Mouse (Mus musculus) embryonic facial prominence, embryonic 11.5 days (tissue): Measurements from ENCODE around the gene Sf3b3. TPM values are rescaled to one million over a fixed set of nuclear protein-coding genes. Genes with fewer than 3 reads are reported as not detected.

Source experiments
- ATAC-seq: fragments of 200-750 bp; cut with Nextera tagmentation; replicated peaks from 2 replicates; pipeline ENCODE4 v1.8.0; 2017; ENCODE audit warnings: low read depth; ENCODE audit not compliant: insufficient number of reproducible peaks, low FRiP score, low TSS enrichment
- DNase-seq: peaks from one replicate; pipeline ENCODE4 v3.0.0-alpha.2; 2015; ENCODE audit warnings: low spot score
- H3K27ac ChIP-seq: fragments of 300-500 bp; sonication (generic); replicated peaks from 2 replicates; pipeline ENCODE4 v1.5.1; 2014; ENCODE audit warnings: mild to moderate bottlenecking, low read depth, low read length, control low read depth
- H3K27me3 ChIP-seq: fragments of 300-500 bp; sonication (generic); 2 replicates; pipeline ENCODE4 v1.6.1; 2014; ENCODE audit warnings: mild to moderate bottlenecking, low read length, moderate library complexity, mixed read lengths; ENCODE audit not compliant: control insufficient read depth, insufficient read depth
- H3K36me3 ChIP-seq: fragments of 300-500 bp; sonication (generic); replicated peaks from 2 replicates; pipeline ENCODE4 v1.6.1; 2014; ENCODE audit warnings: low read depth, mild to moderate bottlenecking, low read length, moderate library complexity, mixed read lengths; ENCODE audit not compliant: control insufficient read depth, insufficient read depth
- H3K4me1 ChIP-seq: fragments of 300-500 bp; sonication (generic); 2 replicates; pipeline ENCODE4 v1.6.1; 2014; ENCODE audit warnings: low read length, mixed read lengths; ENCODE audit not compliant: control insufficient read depth, insufficient read depth
- H3K4me2 ChIP-seq: fragments of 300-500 bp; sonication (generic); 2 replicates; pipeline ENCODE4 v1.6.1; 2014; ENCODE audit warnings: low read depth, mild to moderate bottlenecking, control low read depth, low read length, moderate library complexity
- H3K4me3 ChIP-seq: fragments of 300-500 bp; sonication (generic); 2 replicates; pipeline ENCODE4 v1.5.1; 2014; ENCODE audit warnings: low read depth, low read length, control low read depth
- H3K9ac ChIP-seq: fragments of 300-500 bp; sonication (generic); replicated peaks from 2 replicates; pipeline ENCODE4 v1.6.1; 2014; ENCODE audit warnings: mild to moderate bottlenecking, control low read depth, low read length
- H3K9me3 ChIP-seq: fragments of 300-500 bp; sonication (generic); replicated peaks from 2 replicates; pipeline ENCODE4 v1.6.1; 2016; ENCODE audit warnings: mild to moderate bottlenecking, low read length, inconsistent platforms, mixed read lengths; ENCODE audit not compliant: control insufficient read depth
- WGBS: fragments of 180-500 bp; shearing (Covaris S2); extraction: QIAGEN DNeasy Blood & Tissue Kit; methylation state at CpG from one replicate; pipeline ENCODE4 v1.1.7; 2014; 5-methylcytosine and 5-hydroxymethylcytosine counted together
- polyA plus RNA-seq: library from polyadenylated mRNA; unstranded; fragments of >200 nt; fragmentation: Nextera tagmentation; extraction: Ambion mirVana; gene quantifications from 2 replicates; pipeline ENCODE4 v1.2.1, GENCODE M21; 2014

Sf3b3 gene
- polyA plus RNA-seq, 1 experiment from 2014 or later, result 212 TPM

- ATAC-seq (no peak), DNase-seq (no peak)
- Histone ChIP-seq H3K9ac (no peak overlapping the region), H3K9me3 (no peaks in the 10 kb centered on the region), H3K27ac (no peak overlapping the region), H3K36me3 (no peaks in the 10 kb centered on the region), H3K4me2 (no peak overlapping the region), H3K27me3 (no peaks in the 10 kb centered on the region), H3K4me1 (no peaks in the 10 kb centered on the region), H3K4me3 (no peak overlapping the region)
- WGBS, result 75% methylated on average over 6 of the region's 6 CpGs
Measured at GRCm38 (mm10) chr8:110774725-110775124, 71.9 kb downstream of the Sf3b3 start.

- peak; percentile 32 for DNase-seq
- no peak overlapping the region for H3K4me3 ChIP-seq
- WGBS, result 65% methylated on average over 3 of the region's 3 CpGs
- H3K27me3 ChIP-seq, result no peaks in the 10 kb centered on the region
- H3K4me1 ChIP-seq, result no peaks in the 10 kb centered on the region
- no peak for ATAC-seq
- H3K9ac ChIP-seq, result no peak overlapping the region
- H3K27ac ChIP-seq, result no peak overlapping the region
- H3K36me3 ChIP-seq, result no peaks in the 10 kb centered on the region
- H3K9me3 ChIP-seq, result no peaks in the 10 kb centered on the region
- no peak overlapping the region for H3K4me2 ChIP-seq
Measured at GRCm38 (mm10) chr8:110774047-110774446, 72.5 kb downstream of the Sf3b3 start.

- Histone ChIP-seq H3K4me3 (no peak overlapping the region), H3K4me2 (no peak overlapping the region), H3K27ac (no peak overlapping the region), H3K9ac (no peak overlapping the region), H3K27me3 (no peaks in the 10 kb centered on the region), H3K9me3 (no peaks in the 10 kb centered on the region), H3K36me3 (no peaks in the 10 kb centered on the region), H3K4me1 (no peaks in the 10 kb centered on the region)
- DNase-seq (no peak), ATAC-seq (no peak)
- 66% methylated on average over 7 of the region's 7 CpGs for WGBS
Measured at GRCm38 (mm10) chr8:110772452-110772851, 74.1 kb downstream of the Sf3b3 start.

- Histone ChIP-seq H3K9me3 (no peaks in the 10 kb centered on the region), H3K4me2 (no peak overlapping the region), H3K9ac (no peak overlapping the region), H3K27me3 (no peaks in the 10 kb centered on the region), H3K36me3 (no peaks in the 10 kb centered on the region), H3K4me3 (no peak overlapping the region), H3K27ac (no peak overlapping the region), H3K4me1 (no peaks in the 10 kb centered on the region)
- DNase-seq, result no peak
- no peak for ATAC-seq
- 82% methylated on average over 6 of the region's 6 CpGs for WGBS
Measured at GRCm38 (mm10) chr8:110767261-110767660, 79.3 kb downstream of the Sf3b3 start.

- H3K4me1 ChIP-seq, result no peaks in the 10 kb centered on the region
- no peaks in the 10 kb centered on the region for H3K36me3 ChIP-seq
- ATAC-seq (no peak), DNase-seq (no peak)
- no peaks in the 10 kb centered on the region for H3K27me3 ChIP-seq
- no peak overlapping the region for H3K27ac ChIP-seq
- H3K9ac ChIP-seq, result no peak overlapping the region
- H3K4me2 ChIP-seq, result no peak overlapping the region
- WGBS, result 77% methylated on average over 3 of the region's 3 CpGs
- H3K9me3 ChIP-seq, result no peaks in the 10 kb centered on the region
- no peak overlapping the region for H3K4me3 ChIP-seq
Measured at GRCm38 (mm10) chr8:110764671-110765070, 81.9 kb downstream of the Sf3b3 start.

GRCm38 (mm10) chr8:110761988-110762387 lies 84.6 kb downstream of the Sf3b3 start:
- no peak for DNase-seq
- Histone ChIP-seq H3K4me3 (no peak overlapping the region), H3K27me3 (no peaks in the 10 kb centered on the region), H3K27ac (no peak overlapping the region), H3K4me2 (no peak overlapping the region), H3K36me3 (no peaks in the 10 kb centered on the region), H3K9ac (no peak overlapping the region), H3K9me3 (no peaks in the 10 kb centered on the region), H3K4me1 (no peaks in the 10 kb centered on the region)
- 66% methylated on average over 6 of the region's 6 CpGs for WGBS
- ATAC-seq, result no peak

GRCm38 (mm10) chr8:110761185-110761584 lies 85.4 kb downstream of the Sf3b3 start:
- H3K9me3 ChIP-seq, result no peaks in the 10 kb centered on the region
- DNase-seq (no peak), ATAC-seq (no peak)
- no peak overlapping the region for H3K9ac ChIP-seq
- H3K4me1 ChIP-seq, result no peaks in the 10 kb centered on the region
- no peaks in the 10 kb centered on the region for H3K27me3 ChIP-seq
- WGBS, result 59% methylated on average over 5 of the region's 5 CpGs
- H3K36me3 ChIP-seq, result no peaks in the 10 kb centered on the region
- no peak overlapping the region for H3K4me2 ChIP-seq
- H3K4me3 ChIP-seq, result no peak overlapping the region
- no peak overlapping the region for H3K27ac ChIP-seq

- DNase-seq (no peak), ATAC-seq (no peak)
- 71% methylated on average over 7 of the region's 7 CpGs for WGBS
- Histone ChIP-seq H3K4me1 (no peaks in the 10 kb centered on the region), H3K9me3 (no peaks in the 10 kb centered on the region), H3K4me3 (no peak overlapping the region), H3K27me3 (no peaks in the 10 kb centered on the region), H3K36me3 (no peaks in the 10 kb centered on the region), H3K27ac (no peak overlapping the region), H3K9ac (no peak overlapping the region), H3K4me2 (no peak overlapping the region)
Measured at GRCm38 (mm10) chr8:110760280-110760940, 86.2 kb downstream of the Sf3b3 start.
